Mouse (Mus musculus) left cerebral cortex, adult 9 months (tissue): ENCODE results near the gene Klhl5.
A peak's percentile ranks its signal among the peaks of the same experiment; 100 is the strongest.

ENCODE experiments used
- DNase-seq, 2 experiments: peaks; one replicate each; pipeline ENCODE4 v3.0.0; 2022; ENCODE audit warnings: low spot score in 2 of 2

Klhl5 gene

DNA sequence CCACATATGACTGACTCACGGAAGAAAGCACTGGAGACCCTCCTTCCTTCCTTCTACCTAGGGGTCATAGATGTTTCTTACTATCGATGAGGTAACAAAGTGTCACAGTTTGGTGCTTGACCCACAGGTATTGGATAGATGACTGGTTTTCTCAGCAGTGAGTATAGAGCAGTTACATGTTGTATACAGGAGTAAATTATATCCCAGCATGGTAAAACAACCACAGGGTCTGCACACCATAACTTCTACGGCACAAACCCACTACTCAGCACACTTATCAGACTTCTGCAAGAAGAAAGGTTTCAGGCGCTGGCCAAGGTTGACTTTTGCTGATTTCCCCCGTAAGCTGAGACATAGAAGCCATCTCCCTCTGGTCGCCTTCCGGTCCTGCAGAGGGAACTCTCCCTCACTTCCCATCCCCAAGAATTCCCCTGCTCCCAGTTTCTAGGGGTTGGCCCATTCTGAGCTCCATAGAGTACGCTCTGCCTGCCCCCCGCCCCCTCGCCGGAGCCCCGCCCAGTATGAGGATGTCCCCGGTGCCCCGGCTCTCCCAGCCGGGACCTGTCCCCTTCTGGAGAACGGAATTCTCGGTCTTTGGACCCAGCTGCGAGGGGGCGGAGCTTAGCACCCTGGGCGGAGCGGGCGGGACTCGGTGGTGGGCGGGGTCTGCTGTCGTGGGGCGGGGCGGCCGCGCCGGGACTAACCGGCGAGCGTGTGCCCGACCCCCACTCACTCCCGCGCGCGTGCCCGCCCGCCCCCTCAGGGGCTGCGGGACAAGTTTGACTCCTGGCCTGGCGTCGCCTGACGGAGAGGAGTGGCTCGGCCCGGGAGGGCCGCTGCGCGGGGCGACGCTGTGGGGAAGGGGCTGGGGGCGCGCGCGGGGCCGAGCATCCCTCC is at the start of gene Klhl5:
TSS of gene Klhl5 (plus strand) at position 664 of the 897 bp plus-strand sequence.
- peak; percentile 38 to 74 for DNase-seq

GRCm38 (mm10) chr5:65057596-65057995 is 49.7 kb upstream of the Klhl5 start:
- no peak for DNase-seq

DNA sequence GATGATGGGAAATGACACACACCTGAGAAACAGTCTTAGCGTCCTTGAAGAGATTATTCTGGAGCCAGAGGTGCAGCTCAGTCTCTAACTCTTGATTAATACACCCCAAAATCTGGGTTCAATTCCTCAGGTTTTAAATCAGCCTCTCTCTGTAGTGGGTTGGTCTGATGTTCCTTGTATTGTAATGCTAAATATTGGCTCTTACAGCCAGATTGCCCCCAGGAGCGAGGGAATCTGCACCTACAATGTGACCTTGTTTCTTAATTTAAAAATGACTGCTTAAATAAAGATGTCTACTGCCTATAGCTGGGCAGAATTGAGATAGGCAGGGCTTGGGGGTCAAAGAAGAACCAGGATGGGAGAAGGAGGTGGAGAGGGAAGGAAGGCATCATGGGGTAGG is 47.5 kb upstream of the Klhl5 start:
- no peak for DNase-seq

- no peak for DNase-seq
These were observed 45.1 kb upstream of the Klhl5 start for GRCm38 (mm10) chr5:65062236-65062635.

- no peak for DNase-seq
These were observed 44.1 kb upstream of the Klhl5 start for GRCm38 (mm10) chr5:65063266-65063665.

DNA sequence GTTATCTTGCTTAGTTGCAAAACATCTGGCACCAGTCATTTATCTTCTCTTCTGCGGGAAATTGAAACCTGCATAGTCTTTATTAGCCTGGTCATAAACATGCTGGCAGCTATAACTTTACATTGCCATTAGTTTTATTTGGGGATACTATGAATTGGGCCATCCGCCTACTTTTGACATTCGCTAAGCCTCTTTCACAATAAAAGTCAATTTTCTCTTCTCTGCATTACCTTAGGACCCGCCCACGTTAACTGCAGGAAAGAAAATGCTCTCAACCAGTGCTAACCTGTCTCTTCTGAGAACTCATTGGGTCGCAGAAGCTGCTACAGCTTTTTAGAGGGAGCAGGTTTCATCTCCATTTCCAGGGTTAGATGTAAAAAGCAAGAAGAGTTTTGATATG is 39.2 kb upstream of the Klhl5 start:
- no peak for DNase-seq

- DNase-seq: no peak
These were observed 37.5 kb upstream of the Klhl5 start for GRCm38 (mm10) chr5:65069872-65070271.

GRCm38 (mm10) chr5:65071689-65072118 is 35.6 kb upstream of the Klhl5 start:
- peak in 1 of 2 experiments; percentile 23 for DNase-seq

GRCm38 (mm10) chr5:65073247-65073646 is 34.1 kb upstream of the Klhl5 start:
- no peak for DNase-seq

GRCm38 (mm10) chr5:65074693-65075092 is 32.6 kb upstream of the Klhl5 start:
- DNase-seq: no peak

- DNase-seq: no peak
These were observed 31.3 kb upstream of the Klhl5 start for GRCm38 (mm10) chr5:65076087-65076486.

- no peak for DNase-seq
These were observed 30.6 kb upstream of the Klhl5 start for GRCm38 (mm10) chr5:65076748-65077147.

- no peak for DNase-seq
These were observed 29.3 kb upstream of the Klhl5 start for GRCm38 (mm10) chr5:65078081-65078480.

- DNase-seq: peak in 1 of 2 experiments; percentile 48
These were observed 27.5 kb upstream of the Klhl5 start for GRCm38 (mm10) chr5:65079881-65080280.

DNA sequence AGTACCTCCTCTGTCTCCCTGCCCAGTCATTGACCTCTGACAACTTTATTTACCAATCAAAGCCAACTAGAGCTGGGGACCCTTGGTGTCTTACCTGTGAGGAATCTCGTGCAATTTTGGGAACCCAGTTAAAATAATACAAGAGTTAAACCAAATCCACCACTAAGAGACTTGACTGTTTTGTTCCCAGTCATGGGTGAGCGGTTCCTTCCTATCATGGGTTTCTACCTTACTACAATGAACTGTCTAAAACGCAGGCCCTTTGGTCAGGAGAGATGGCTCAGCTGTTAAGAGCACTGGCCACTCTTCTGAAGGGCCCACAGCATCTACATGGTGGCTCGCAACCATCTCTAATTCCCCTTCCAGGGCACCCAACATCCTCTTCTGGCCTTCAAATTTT is 25.5 kb upstream of the Klhl5 start:
- no peak for DNase-seq

GRCm38 (mm10) chr5:65086522-65086921 is 20.8 kb upstream of the Klhl5 start:
- no peak for DNase-seq

- DNase-seq: no peak
These were observed 17.6 kb upstream of the Klhl5 start for GRCm38 (mm10) chr5:65089707-65090106.

- no peak for DNase-seq
These were observed 16.0 kb upstream of the Klhl5 start for GRCm38 (mm10) chr5:65091184-65091858.

DNA sequence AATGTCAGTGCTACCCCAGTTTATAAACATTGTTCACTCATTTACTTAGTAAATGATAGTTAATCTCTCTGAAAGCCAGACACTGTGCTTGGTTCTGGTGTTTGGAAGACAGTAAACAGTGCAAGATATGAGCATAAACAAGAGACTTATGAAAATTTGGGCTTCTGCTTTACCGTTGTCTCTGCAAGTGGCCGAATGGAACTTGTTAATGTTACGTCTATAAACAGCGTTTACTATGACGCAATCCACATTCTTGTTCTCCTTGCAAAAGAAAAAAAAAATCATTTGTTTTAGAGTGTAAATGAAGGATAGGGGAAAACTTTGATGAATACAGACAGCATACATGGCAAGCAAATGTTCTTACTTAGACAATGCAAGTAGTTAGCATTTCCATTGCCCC is 15.4 kb upstream of the Klhl5 start, which contains the start of gene Tmem156:
TSS of gene Tmem156 (minus strand) at position 212 of the 400 bp plus-strand sequence.
- DNase-seq: no peak

- no peak for DNase-seq
These were observed 13.6 kb upstream of the Klhl5 start for GRCm38 (mm10) chr5:65093769-65094168.

- no peak for DNase-seq
These were observed 12.3 kb upstream of the Klhl5 start for GRCm38 (mm10) chr5:65094902-65095545.

DNA sequence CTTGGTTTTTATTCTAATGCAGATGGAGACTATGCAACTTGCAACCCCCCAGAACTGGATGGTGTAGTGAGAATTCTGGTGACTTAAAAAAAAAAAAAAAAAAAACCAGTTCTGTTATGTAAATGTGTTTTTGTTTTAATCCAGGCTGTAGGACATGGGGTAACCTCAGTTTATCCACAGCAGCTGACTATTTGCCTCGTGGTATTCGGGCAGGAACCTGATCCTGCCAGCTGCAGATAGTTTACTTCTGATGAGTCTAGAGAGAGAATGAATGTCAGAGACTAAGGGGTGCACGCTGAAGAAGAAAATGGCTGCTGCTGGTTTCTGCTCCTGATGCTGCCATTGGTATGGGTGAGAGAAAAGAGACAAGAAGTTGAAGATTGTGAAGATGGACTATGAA is 11.3 kb upstream of the Klhl5 start:
- no peak for DNase-seq
